Mouse (Mus musculus) intestine, postnatal 0 days (tissue): Measurements from ENCODE around the gene Mfsd4b3. TPM values are rescaled to one million over a fixed set of nuclear protein-coding genes. Genes with fewer than 3 reads are reported as not detected.

Experiments used
- ATAC-seq: fragments of 200-750 bp; cut with Nextera tagmentation; 2 replicates; pipeline ENCODE4 v1.8.0; 2017; ENCODE audit warnings: mild to moderate bottlenecking, moderate TSS enrichment, moderate library complexity
- H3K27ac ChIP-seq: fragments of 300-500 bp; sonication (generic); 2 replicates; pipeline ENCODE4 v1.5.1; 2014; ENCODE audit warnings: mild to moderate bottlenecking, low read depth, low read length, moderate library complexity
- H3K27me3 ChIP-seq: fragments of 300-500 bp; sonication (generic); replicated peaks from 2 replicates; pipeline ENCODE4 v1.6.1; 2014; ENCODE audit warnings: low read length, mixed read lengths; ENCODE audit not compliant: control insufficient read depth, insufficient read depth
- H3K36me3 ChIP-seq: fragments of 300-500 bp; sonication (generic); 2 replicates; pipeline ENCODE4 v1.6.1; 2014; ENCODE audit warnings: mild to moderate bottlenecking, moderate library complexity; ENCODE audit not compliant: control insufficient read depth, insufficient read depth
- H3K4me1 ChIP-seq: fragments of 300-500 bp; sonication (generic); replicated peaks from 2 replicates; pipeline ENCODE4 v1.6.1; 2014; ENCODE audit warnings: antibody characterized with exemption, low read length, mixed read lengths; ENCODE audit not compliant: control insufficient read depth, insufficient read depth
- H3K4me2 ChIP-seq: fragments of 300-500 bp; sonication (generic); replicated peaks from 2 replicates; pipeline ENCODE4 v1.6.1; 2014; ENCODE audit warnings: low read depth, mild to moderate bottlenecking, moderate library complexity
- H3K4me3 ChIP-seq: fragments of 300-500 bp; sonication (generic); 2 replicates; pipeline ENCODE4 v1.5.1; 2014; ENCODE audit warnings: low read depth, low read length
- H3K9ac ChIP-seq: fragments of 300-500 bp; sonication (generic); 2 replicates; pipeline ENCODE4 v1.6.1; 2014; ENCODE audit warnings: mild to moderate bottlenecking, low read depth, low read length
- H3K9me3 ChIP-seq: fragments of 300-500 bp; sonication (generic); 2 replicates; pipeline ENCODE4 v1.6.1; 2016; ENCODE audit warnings: mixed run types; ENCODE audit not compliant: control insufficient read depth
- CTCF ChIP-seq: sonication (generic); IDR thresholded peaks from 2 replicates; pipeline ENCODE4 v1.5.1; 2016; ENCODE audit warnings: low read depth, mild to moderate bottlenecking, control low read depth, antibody characterized with exemption, moderate library complexity
- WGBS: fragments of 180-500 bp; shearing (Covaris S2); extraction: QIAGEN DNeasy Blood & Tissue Kit; methylation state at CpG from one replicate; pipeline ENCODE4 v1.1.7; 2014; 5-methylcytosine and 5-hydroxymethylcytosine counted together
- polyA plus RNA-seq: library from polyadenylated mRNA; unstranded; fragments of >200 nt; fragmentation: Nextera tagmentation; extraction: Ambion mirVana; gene quantifications from 2 replicates; pipeline ENCODE4 v1.2.1, GENCODE M21; 2015

Mfsd4b3 gene
- polyA plus RNA-seq, 1 experiment from 2014 or later: 7.8 TPM

GRCm38 (mm10) chr10:39904191-39904590 lies 55.8 kb downstream of the Mfsd4b3 start:
- H3K27ac ChIP-seq: no peak overlapping the region
- H3K4me3 ChIP-seq: no peak overlapping the region
- H3K9ac ChIP-seq: no peak overlapping the region
- no peak overlapping the region for H3K4me2 ChIP-seq
- WGBS: 86% methylated on average over 3 of the region's 3 CpGs
- no peaks in the 10 kb centered on the region for H3K36me3 ChIP-seq
- no peak for TF ChIP-seq CTCF
- no peak for ATAC-seq
- no peaks in the 10 kb centered on the region for H3K9me3 ChIP-seq
- H3K27me3 ChIP-seq: no peaks in the 10 kb centered on the region
- H3K4me1 ChIP-seq: 0 out of 2 replicates have a peak, but pooled peaks cover 2% of the 10 kb centered on the region

GRCm38 (mm10) chr10:39898874-39899371 lies 61.0 kb downstream of the Mfsd4b3 start, which contains the start of gene Mfsd4b4:
Gene Mfsd4b4 (minus strand): TSS chr10:39899238.
- H3K9me3 ChIP-seq: no peaks in the 10 kb centered on the region
- peak within 1 kb of the TSS; percentile 45 for H3K9ac ChIP-seq
- ATAC-seq: peak; percentile 100
- H3K4me3 ChIP-seq: peak within 1 kb of the TSS; percentile 52
- TF ChIP-seq CTCF: peak; percentile 58
- no peaks in the 10 kb centered on the region for H3K36me3 ChIP-seq
- no peaks in the 10 kb centered on the region for H3K27me3 ChIP-seq
- WGBS: under 1% methylated on average over 41 of the region's 41 CpGs
- H3K4me2 ChIP-seq: peak within 1 kb of the TSS; percentile 71
- no peaks in the 10 kb centered on the region for H3K4me1 ChIP-seq
- peak within 1 kb of the TSS; percentile 73 for H3K27ac ChIP-seq

Other genes starting within 250 kb of the Mfsd4b3 start
- 7.0 TPM in 2 replicates for gene Rev3l, start 228.0 kb downstream of the Mfsd4b3 start, polyA plus RNA-seq
- gene Mfsd4b4, start 60.9 kb downstream of the Mfsd4b3 start, polyA plus RNA-seq: 1.7 and 1.9 TPM in 2 replicates
- 2.4 and 2.9 TPM in 2 replicates for gene Mfsd4b2, start 33.2 kb downstream of the Mfsd4b3 start, polyA plus RNA-seq
- gene Mfsd4b5, start 26.5 kb upstream of the Mfsd4b3 start, polyA plus RNA-seq: 0.47 and 0.52 TPM in 2 replicates
- 8.4 TPM in 2 replicates for gene Mfsd4b1, start 65.1 kb upstream of the Mfsd4b3 start, polyA plus RNA-seq
- 57.5 and 59.5 TPM in 2 replicates for gene Slc16a10, start 182.1 kb upstream of the Mfsd4b3 start, polyA plus RNA-seq